Mouse (Mus musculus): ENCODE measurements around the gene Myo3a. TPM values are rescaled to one million over a fixed set of nuclear protein-coding genes. Genes with fewer than 3 reads are reported as not detected.

Gene Myo3a
- polyA plus RNA-seq, 1 experiment = not detected

- Histone ChIP-seq H3K4me1 (ENCODE audit: control insufficient read depth) (no peaks in the 10 kb centered on the region), H3K36me3 (ENCODE audit: control insufficient read depth) (no peaks in the 10 kb centered on the region), H3K4me3 (replicated peaks) (no peak overlapping the region), H3K9me3 (ENCODE audit: control insufficient read depth, low read length) (peaks cover 3% of the 10 kb centered on the region; the same call in 1 of the 2 replicates), H3K27me3 (ENCODE audit: control insufficient read depth) (peaks cover 71% of the 10 kb centered on the region)
- TF ChIP-seq TAL1 (IDR thresholded peaks at IDR 0.05; ENCODE audit: low read length) (no peak), GATA1 (IDR thresholded peaks at IDR 0.05; ENCODE audit: low read length) (no peak)
These were observed 392.1 kb downstream of the Myo3a start for GRCm38 (mm10) chr2:22619416-22619815.

- H3K36me3 ChIP-seq (ENCODE audit: control insufficient read depth) = no peaks in the 10 kb centered on the region
- H3K9me3 ChIP-seq (ENCODE audit: control insufficient read depth, low read length) = peaks cover 3% of the 10 kb centered on the region; the same call in 1 of the 2 replicates
- no peaks in the 10 kb centered on the region for H3K4me1 ChIP-seq (ENCODE audit: control insufficient read depth)
- peaks cover 77% of the 10 kb centered on the region for H3K27me3 ChIP-seq (ENCODE audit: control insufficient read depth)
- TF ChIP-seq GATA1 (IDR thresholded peaks at IDR 0.05; ENCODE audit: low read length) (no peak), TAL1 (IDR thresholded peaks at IDR 0.05; ENCODE audit: low read length) (no peak)
- no peak overlapping the region for H3K4me3 ChIP-seq (replicated peaks)
These were observed 392.7 kb downstream of the Myo3a start for GRCm38 (mm10) chr2:22620030-22620429.

- no peak for TF ChIP-seq GATA1 (IDR thresholded peaks at IDR 0.05; ENCODE audit: low read length)
- no peak for TF ChIP-seq TAL1 (IDR thresholded peaks at IDR 0.05; ENCODE audit: low read length)
- Histone ChIP-seq H3K27me3 (ENCODE audit: control insufficient read depth) (peaks cover 82% of the 10 kb centered on the region), H3K9me3 (ENCODE audit: control insufficient read depth, low read length) (peaks cover 3% of the 10 kb centered on the region; the same call in 1 of the 2 replicates), H3K36me3 (ENCODE audit: control insufficient read depth) (no peaks in the 10 kb centered on the region), H3K4me3 (replicated peaks) (no peak overlapping the region), H3K4me1 (ENCODE audit: control insufficient read depth) (no peaks in the 10 kb centered on the region)
These were observed 393.2 kb downstream of the Myo3a start for GRCm38 (mm10) chr2:22620534-22620933.

- H3K4me1 ChIP-seq (ENCODE audit: control insufficient read depth) = no peaks in the 10 kb centered on the region
- peaks cover 3% of the 10 kb centered on the region; the same call in 1 of the 2 replicates for H3K9me3 ChIP-seq (ENCODE audit: control insufficient read depth, low read length)
- peaks cover 89% of the 10 kb centered on the region for H3K27me3 ChIP-seq (ENCODE audit: control insufficient read depth)
- TF ChIP-seq GATA1 (IDR thresholded peaks at IDR 0.05; ENCODE audit: low read length) (no peak), TAL1 (IDR thresholded peaks at IDR 0.05; ENCODE audit: low read length) (no peak)
- no peaks in the 10 kb centered on the region for H3K36me3 ChIP-seq (ENCODE audit: control insufficient read depth)
- no peak overlapping the region for H3K4me3 ChIP-seq (replicated peaks)
These were observed 393.9 kb downstream of the Myo3a start for GRCm38 (mm10) chr2:22620978-22621827.

- Histone ChIP-seq H3K4me3 (replicated peaks) (no peak within 1 kb of the TSS), H3K9me3 (ENCODE audit: control insufficient read depth, low read length) (peaks cover 3% of the 10 kb centered on the region; the same call in 1 of the 2 replicates)
These were observed 394.8 kb downstream of the Myo3a start, which contains the start of gene Gad2 for GRCm38 (mm10) chr2:22621828-22622731. Gad2 (plus strand) TSS chr2:22622205.

GRCm38 (mm10) chr2:22623111-22624070 lies 396.1 kb downstream of the Myo3a start:
- Histone ChIP-seq H3K27me3 (ENCODE audit: control insufficient read depth) (peaks cover 96% of the 10 kb centered on the region), H3K4me1 (ENCODE audit: control insufficient read depth) (peaks cover 6% of the 10 kb centered on the region), H3K9me3 (ENCODE audit: control insufficient read depth, low read length) (peaks cover 3% of the 10 kb centered on the region; the same call in 1 of the 2 replicates), H3K36me3 (ENCODE audit: control insufficient read depth) (no peaks in the 10 kb centered on the region), H3K4me3 (replicated peaks) (no peak overlapping the region)
- no peak for TF ChIP-seq TAL1 (IDR thresholded peaks at IDR 0.05; ENCODE audit: low read length)
- no peak for TF ChIP-seq GATA1 (IDR thresholded peaks at IDR 0.05; ENCODE audit: low read length)

More at GRCm38 (mm10) chr2:22621828-22622731, 394.8 kb downstream of the Myo3a start, which contains the start of gene Gad2:
- Histone ChIP-seq H3K36me3 (ENCODE audit: control insufficient read depth) (no peaks in the 10 kb centered on the region), H3K27me3 (ENCODE audit: control insufficient read depth) (peaks cover 94% of the 10 kb centered on the region), H3K4me1 (ENCODE audit: control insufficient read depth) (no peaks in the 10 kb centered on the region)
- TF ChIP-seq TAL1 (IDR thresholded peaks at IDR 0.05; ENCODE audit: low read length) = no peak
- TF ChIP-seq GATA1 (IDR thresholded peaks at IDR 0.05; ENCODE audit: low read length) = no peak

- H3K27me3 ChIP-seq (ENCODE audit: control insufficient read depth) = peaks cover 86% of the 10 kb centered on the region
- TF ChIP-seq TAL1 (IDR thresholded peaks at IDR 0.05; ENCODE audit: low read length) = no peak
- TF ChIP-seq GATA1 (IDR thresholded peaks at IDR 0.05; ENCODE audit: low read length) = no peak
- no peaks in the 10 kb centered on the region for H3K36me3 ChIP-seq (ENCODE audit: control insufficient read depth)
- peaks cover 6% of the 10 kb centered on the region for H3K4me1 ChIP-seq (ENCODE audit: control insufficient read depth)
- H3K9me3 ChIP-seq (ENCODE audit: control insufficient read depth, low read length) = peaks cover 3% of the 10 kb centered on the region; the same call in 1 of the 2 replicates
- H3K4me3 ChIP-seq (replicated peaks) = no peak overlapping the region
These were observed 397.1 kb downstream of the Myo3a start for GRCm38 (mm10) chr2:22624188-22624975.
